Mouse (Mus musculus): Measurements from ENCODE around the gene Arhgap24. TPM values are rescaled to one million over a fixed set of nuclear protein-coding genes. Genes with fewer than 3 reads are reported as not detected.

The Arhgap24 gene
- polyA plus RNA-seq, 1 experiment, result 12.5 TPM

DNA sequence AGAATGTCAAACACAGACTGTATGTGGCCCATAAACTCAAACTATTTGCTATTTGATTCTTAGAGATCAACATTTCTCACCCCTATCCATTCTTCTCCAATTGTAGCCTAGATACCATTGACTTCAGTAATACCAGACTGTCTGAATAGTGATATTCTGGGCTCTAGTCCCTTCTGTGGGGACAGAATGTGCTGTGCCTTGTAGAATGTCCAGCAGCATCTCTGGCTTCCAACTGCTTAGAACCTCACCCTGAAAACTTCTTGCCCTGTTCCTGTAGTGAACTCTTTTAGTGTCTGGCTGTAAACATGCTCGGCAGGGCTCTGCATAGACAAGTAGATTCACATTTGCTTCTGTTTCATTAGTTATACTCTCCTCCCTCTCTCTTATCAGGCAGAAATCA is 110.2 kb downstream of the Arhgap24 start:
- H3K36me3 ChIP-seq (ENCODE audit: control insufficient read depth, insufficient read depth), result no peaks in the 10 kb centered on the region
- no peak overlapping the region for H3ac ChIP-seq (ENCODE audit: control insufficient read depth, insufficient read length)
- no peaks in the 10 kb centered on the region for H3K79me2 ChIP-seq (ENCODE audit: control insufficient read depth, insufficient read depth)

GRCm38 (mm10) chr5:102593058-102593457 is 111.9 kb downstream of the Arhgap24 start:
- TF ChIP-seq REST (IDR thresholded peaks at IDR 0.05; ENCODE audit: insufficient read depth, insufficient read length) (no peak), MAX (IDR thresholded peaks at IDR 0.05; ENCODE audit: low read depth) (no peak), TCF12 (IDR thresholded peaks at IDR 0.05; ENCODE audit: insufficient read depth, poor library complexity, severe bottlenecking) (no peak), MYOG (IDR thresholded peaks at IDR 0.05; ENCODE audit: control insufficient read depth in 1 of 3, insufficient read depth in 1 of 3, insufficient read length in 2 of 3, low read depth in 2 of 3) (no peak), USF1 (IDR thresholded peaks at IDR 0.05; ENCODE audit: low read depth) (no peak), SRF (IDR thresholded peaks at IDR 0.05; ENCODE audit: control insufficient read depth, insufficient read length, low read depth) (no peak), E2F4 (IDR thresholded peaks at IDR 0.05; ENCODE audit: insufficient read depth) (no peak), POLR2A (IDR thresholded peaks at IDR 0.05; ENCODE audit: insufficient read length, low read depth) (no peak), MYOD1 (IDR thresholded peaks at IDR 0.05; ENCODE audit: control insufficient read depth in 1 of 3, insufficient read length in 2 of 3, low read depth in 2 of 3) (no peak), TCF3 (IDR thresholded peaks at IDR 0.05; ENCODE audit: insufficient read length, low read depth) (no peak), CEBPB (IDR thresholded peaks at IDR 0.05; ENCODE audit: insufficient read depth, poor library complexity, severe bottlenecking) (no peak), POLR2AphosphoS2 (IDR thresholded peaks at IDR 0.05; ENCODE audit: insufficient read length, low read depth) (no peak)
- no peaks in the 10 kb centered on the region for H3K36me3 ChIP-seq (ENCODE audit: control insufficient read depth, insufficient read depth)
- H3K4me2 ChIP-seq (ENCODE audit: low read depth), result no peak overlapping the region
- no peak overlapping the region for H3K4me3 ChIP-seq
- no peaks in the 10 kb centered on the region for H3K79me2 ChIP-seq (ENCODE audit: control insufficient read depth, insufficient read depth)
- H3K27me3 ChIP-seq (ENCODE audit: control insufficient read depth, insufficient read depth, insufficient read length), result no peaks in the 10 kb centered on the region
- no peak overlapping the region for H3ac ChIP-seq (ENCODE audit: control insufficient read depth, insufficient read length)

More for the DNA sequence above, 110.2 kb downstream of the Arhgap24 start:
- H3K4me3 ChIP-seq, result no peak overlapping the region
- no peak for TF ChIP-seq SRF (IDR thresholded peaks at IDR 0.05; ENCODE audit: control insufficient read depth, insufficient read length, low read depth)
- no peak for TF ChIP-seq MYOD1 (IDR thresholded peaks at IDR 0.05; ENCODE audit: control insufficient read depth in 1 of 3, insufficient read length in 2 of 3, low read depth in 2 of 3)
- TF ChIP-seq TCF12 (IDR thresholded peaks at IDR 0.05; ENCODE audit: insufficient read depth, poor library complexity, severe bottlenecking), result no peak
- no peak for TF ChIP-seq MAX (IDR thresholded peaks at IDR 0.05; ENCODE audit: low read depth)
- no peak for TF ChIP-seq MYOG (IDR thresholded peaks at IDR 0.05; ENCODE audit: control insufficient read depth in 1 of 3, insufficient read depth in 1 of 3, insufficient read length in 2 of 3, low read depth in 2 of 3)
- TF ChIP-seq E2F4 (IDR thresholded peaks at IDR 0.05; ENCODE audit: insufficient read depth), result no peak
- no peak for TF ChIP-seq TCF3 (IDR thresholded peaks at IDR 0.05; ENCODE audit: insufficient read length, low read depth)
- no peak for TF ChIP-seq USF1 (IDR thresholded peaks at IDR 0.05; ENCODE audit: low read depth)
- TF ChIP-seq CEBPB (IDR thresholded peaks at IDR 0.05; ENCODE audit: insufficient read depth, poor library complexity, severe bottlenecking), result no peak
- no peak for TF ChIP-seq POLR2A (IDR thresholded peaks at IDR 0.05; ENCODE audit: insufficient read length, low read depth)
- TF ChIP-seq REST (IDR thresholded peaks at IDR 0.05; ENCODE audit: insufficient read depth, insufficient read length), result no peak
- no peak for TF ChIP-seq POLR2AphosphoS2 (IDR thresholded peaks at IDR 0.05; ENCODE audit: insufficient read length, low read depth)
- H3K27me3 ChIP-seq (ENCODE audit: control insufficient read depth, insufficient read depth, insufficient read length), result no peaks in the 10 kb centered on the region
- no peak overlapping the region for H3K4me2 ChIP-seq (ENCODE audit: low read depth)

GRCm38 (mm10) chr5:102599102-102599501 is 117.9 kb downstream of the Arhgap24 start:
- H3K27me3 ChIP-seq (ENCODE audit: control insufficient read depth, insufficient read depth, insufficient read length), result no peaks in the 10 kb centered on the region
- no peaks in the 10 kb centered on the region for H3K36me3 ChIP-seq (ENCODE audit: control insufficient read depth, insufficient read depth)
- no peak overlapping the region for H3K4me2 ChIP-seq (ENCODE audit: low read depth)
- TF ChIP-seq TCF12 (IDR thresholded peaks at IDR 0.05; ENCODE audit: insufficient read depth, poor library complexity, severe bottlenecking) (no peak), REST (IDR thresholded peaks at IDR 0.05; ENCODE audit: insufficient read depth, insufficient read length) (no peak), MYOG (IDR thresholded peaks at IDR 0.05; ENCODE audit: control insufficient read depth in 1 of 3, insufficient read depth in 1 of 3, insufficient read length in 2 of 3, low read depth in 2 of 3) (no peak), SRF (IDR thresholded peaks at IDR 0.05; ENCODE audit: control insufficient read depth, insufficient read length, low read depth) (no peak), POLR2A (IDR thresholded peaks at IDR 0.05; ENCODE audit: insufficient read length, low read depth) (no peak), POLR2AphosphoS2 (IDR thresholded peaks at IDR 0.05; ENCODE audit: insufficient read length, low read depth) (no peak), MYOD1 (IDR thresholded peaks at IDR 0.05; ENCODE audit: control insufficient read depth in 1 of 3, insufficient read length in 2 of 3, low read depth in 2 of 3) (no peak), E2F4 (IDR thresholded peaks at IDR 0.05; ENCODE audit: insufficient read depth) (no peak), CEBPB (IDR thresholded peaks at IDR 0.05; ENCODE audit: insufficient read depth, poor library complexity, severe bottlenecking) (no peak), TCF3 (IDR thresholded peaks at IDR 0.05; ENCODE audit: insufficient read length, low read depth) (no peak), USF1 (IDR thresholded peaks at IDR 0.05; ENCODE audit: low read depth) (no peak), MAX (IDR thresholded peaks at IDR 0.05; ENCODE audit: low read depth) (no peak)
- H3ac ChIP-seq (ENCODE audit: control insufficient read depth, insufficient read length), result no peak overlapping the region
- no peaks in the 10 kb centered on the region for H3K79me2 ChIP-seq (ENCODE audit: control insufficient read depth, insufficient read depth)
- H3K4me3 ChIP-seq, result no peak overlapping the region

DNA sequence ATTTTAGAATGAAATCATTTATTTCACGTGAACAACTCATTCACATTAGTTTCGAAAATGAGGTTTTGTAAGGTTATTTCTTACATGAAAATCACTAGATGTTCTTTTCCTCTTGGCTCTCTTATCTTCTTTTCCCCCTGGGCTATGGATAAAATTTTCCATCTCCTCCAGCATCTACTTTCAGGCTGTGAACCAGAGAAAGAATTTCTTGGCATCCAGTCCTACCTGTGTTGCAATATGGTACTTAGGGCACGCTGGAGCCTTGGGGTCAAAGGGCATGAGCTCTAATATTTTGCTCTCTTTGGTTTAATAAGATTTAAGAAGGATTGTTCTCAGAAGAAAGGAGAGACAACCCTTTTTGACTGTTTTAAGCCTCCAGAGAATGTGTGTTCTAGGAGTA is 132.4 kb downstream of the Arhgap24 start:
- no peak overlapping the region for H3ac ChIP-seq (ENCODE audit: control insufficient read depth, insufficient read length)
- TF ChIP-seq MYOG (IDR thresholded peaks at IDR 0.05; ENCODE audit: control insufficient read depth in 1 of 3, insufficient read depth in 1 of 3, insufficient read length in 2 of 3, low read depth in 2 of 3), result no peak
- H3K36me3 ChIP-seq (ENCODE audit: control insufficient read depth, insufficient read depth), result no peaks in the 10 kb centered on the region
- H3K27me3 ChIP-seq (ENCODE audit: control insufficient read depth, insufficient read depth, insufficient read length), result no peaks in the 10 kb centered on the region
- H3K4me2 ChIP-seq (ENCODE audit: low read depth), result no peak overlapping the region
- H3K4me3 ChIP-seq, result no peak overlapping the region
- no peaks in the 10 kb centered on the region for H3K79me2 ChIP-seq (ENCODE audit: control insufficient read depth, insufficient read depth)

- no peak overlapping the region for H3K4me2 ChIP-seq (ENCODE audit: low read depth)
- H3K27me3 ChIP-seq (ENCODE audit: control insufficient read depth, insufficient read depth, insufficient read length), result no peaks in the 10 kb centered on the region
- H3K36me3 ChIP-seq (ENCODE audit: control insufficient read depth, insufficient read depth), result no peaks in the 10 kb centered on the region
- no peak overlapping the region for H3ac ChIP-seq (ENCODE audit: control insufficient read depth, insufficient read length)
- no peaks in the 10 kb centered on the region for H3K79me2 ChIP-seq (ENCODE audit: control insufficient read depth, insufficient read depth)
- no peak overlapping the region for H3K4me3 ChIP-seq
- TF ChIP-seq TCF12 (IDR thresholded peaks at IDR 0.05; ENCODE audit: insufficient read depth, poor library complexity, severe bottlenecking) (no peak), MYOD1 (IDR thresholded peaks at IDR 0.05; ENCODE audit: control insufficient read depth in 1 of 3, insufficient read length in 2 of 3, low read depth in 2 of 3) (no peak), SRF (IDR thresholded peaks at IDR 0.05; ENCODE audit: control insufficient read depth, insufficient read length, low read depth) (no peak), E2F4 (IDR thresholded peaks at IDR 0.05; ENCODE audit: insufficient read depth) (no peak), POLR2A (IDR thresholded peaks at IDR 0.05; ENCODE audit: insufficient read length, low read depth) (no peak)
Observed at GRCm38 (mm10) chr5:102614081-102614480, 132.9 kb downstream of the Arhgap24 start.

All from myocyte (in vitro differentiated cells).